Mouse (Mus musculus) olfactory bulb, adult 2 months (tissue): ENCODE results near the gene Rbks. TPM values are rescaled to one million over a fixed set of nuclear protein-coding genes. Genes with fewer than 3 reads are reported as not detected.
"Not testable (repeated sequence)": the region's sequence is repeated elsewhere in the genome, so short reads cannot be mapped to it uniquely, and the experiment has no call there.

Experiments
- H3K27ac ChIP-seq: fragments of 200-500 bp; 2 replicates; pipeline ENCODE4 v1.5.1; 2012; ENCODE audit warnings: low read depth, low read length; ENCODE audit not compliant: insufficient read depth
- H3K4me1 ChIP-seq: fragments of 200-500 bp; 2 replicates; pipeline ENCODE4 v1.6.1; 2012; ENCODE audit warnings: low read length; ENCODE audit not compliant: control insufficient read depth, insufficient read depth
- H3K4me3 ChIP-seq: fragments of 200-500 bp; 2 replicates; pipeline ENCODE4 v1.5.1; 2012; ENCODE audit warnings: mild to moderate bottlenecking, low read depth, low read length, moderate library complexity; ENCODE audit not compliant: insufficient read depth
- CTCF ChIP-seq: fragments of 200-500 bp; IDR thresholded peaks from 2 replicates; pipeline ENCODE4 v1.5.1; 2012; ENCODE audit warnings: low read depth, mild to moderate bottlenecking, low read length, moderate library complexity; ENCODE audit not compliant: insufficient read depth
- POLR2A ChIP-seq: fragments of 200-500 bp; IDR thresholded peaks from 2 replicates; pipeline ENCODE4 v1.6.1; 2012; ENCODE audit warnings: mild to moderate bottlenecking, low read depth, low read length, moderate library complexity; ENCODE audit not compliant: insufficient read depth
- WGBS: fragments of 180-500 bp; shearing (Covaris S2); methylation state at CpG from one replicate; pipeline ENCODE4 v1.1.7; 2018; 5-methylcytosine and 5-hydroxymethylcytosine counted together
- polyA plus RNA-seq: library from polyadenylated mRNA; stranded (reverse); fragments of >200 nt; gene quantifications from 2 replicates; pipeline ENCODE4 v1.2.4, GENCODE M21; 2012; ENCODE audit warnings: low replicate concordance; ENCODE audit not compliant: missing spikeins, insufficient read depth, insufficient read length

The Rbks gene
- polyA plus RNA-seq, 1 experiment: not detected

GRCm38 (mm10) chr5:31597430-31597944 is 99.9 kb downstream of the Rbks start:
- no peak for TF ChIP-seq POLR2A
- TF ChIP-seq CTCF: no peak
- 46% methylated on average over 6 of the region's 6 CpGs for WGBS
- Histone ChIP-seq H3K4me1 (peaks cover 16% of the 10 kb centered on the region), H3K4me3 (no peak overlapping the region), H3K27ac (peak overlapping the region; percentile 83; the same call in 1 of the 2 replicates)

DNA sequence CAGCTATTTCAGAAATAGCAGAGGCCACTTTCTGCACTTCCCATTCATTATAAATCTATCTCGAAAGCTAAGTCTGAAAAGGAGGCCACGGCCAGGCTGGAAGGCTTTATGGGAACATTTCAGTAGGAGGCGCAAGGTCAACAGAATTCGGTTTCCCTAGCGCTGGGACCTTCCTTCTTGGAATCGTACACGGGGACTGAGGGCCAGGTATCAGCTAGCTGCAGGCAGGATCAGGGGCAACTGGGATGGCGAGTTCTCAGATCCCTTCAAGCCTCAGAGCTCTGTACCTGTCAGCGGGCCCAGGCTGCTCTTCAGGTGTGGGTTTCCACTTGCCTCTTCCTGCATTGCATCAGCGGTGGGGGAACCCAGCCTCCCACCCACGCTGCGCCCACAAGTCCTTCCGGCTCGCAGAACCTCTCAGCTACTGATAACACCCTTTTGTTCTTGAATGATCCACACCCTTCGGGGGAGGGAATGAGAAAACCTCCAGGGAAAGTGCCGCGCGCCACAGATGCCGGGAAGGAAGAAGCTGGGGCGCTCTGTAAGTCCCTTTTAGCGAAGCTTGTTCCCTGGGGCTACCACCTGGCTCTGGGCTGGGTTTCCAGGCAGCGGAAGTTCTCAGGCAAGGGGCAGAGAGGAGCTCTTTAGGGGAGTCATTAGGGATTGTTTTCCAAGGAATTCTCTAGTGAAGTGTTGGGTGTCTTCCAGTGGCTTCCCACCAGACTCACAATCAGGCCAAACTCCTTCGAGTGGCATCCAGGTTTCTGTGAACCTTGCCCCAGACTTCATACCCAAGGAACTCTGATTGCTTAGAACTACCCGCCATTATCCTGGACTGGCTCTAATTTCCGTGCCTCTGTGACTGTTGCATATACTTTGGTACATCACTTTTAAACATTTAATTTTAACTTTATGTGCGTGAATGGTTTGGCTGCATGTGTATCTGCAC is 100.7 kb downstream of the Rbks start, which contains the start of gene Mrpl33:
Gene Mrpl33 (plus strand): TSS at position 455 of the 949 bp plus-strand sequence.
- H3K4me3 ChIP-seq: peak within 1 kb of the TSS; percentile 33
- TF ChIP-seq CTCF: no peak
- no peak for TF ChIP-seq POLR2A
- H3K27ac ChIP-seq: peak within 1 kb of the TSS; percentile 83
- peaks cover 13% of the 10 kb centered on the region for H3K4me1 ChIP-seq
- WGBS: 10% methylated on average over 26 of the region's 26 CpGs

GRCm38 (mm10) chr5:31595868-31596267 is 101.6 kb downstream of the Rbks start:
- TF ChIP-seq CTCF (no peak), POLR2A (no peak)
- Histone ChIP-seq H3K4me3 (no peak overlapping the region), H3K27ac (peak overlapping the region; percentile 83; the same call in 1 of the 2 replicates), H3K4me1 (peaks cover 14% of the 10 kb centered on the region)
- 69% methylated on average over 4 of the region's 4 CpGs for WGBS

GRCm38 (mm10) chr5:31591122-31591521 is 106.3 kb downstream of the Rbks start:
- Histone ChIP-seq H3K4me1 (peaks cover 22% of the 10 kb centered on the region), H3K27ac (no peak overlapping the region; the same call in 1 of the 2 replicates), H3K4me3 (no peak overlapping the region)
- WGBS: 91% methylated on average over 7 of the region's 7 CpGs
- TF ChIP-seq CTCF (no peak), POLR2A (no peak)

GRCm38 (mm10) chr5:31589711-31590319 is 107.6 kb downstream of the Rbks start:
- no peak overlapping the region for H3K4me3 ChIP-seq
- 27% methylated on average over 14 of the region's 14 CpGs for WGBS
- H3K27ac ChIP-seq: peak overlapping the region; percentile 77
- TF ChIP-seq CTCF (no peak), POLR2A (no peak)
- H3K4me1 ChIP-seq: peaks cover 17% of the 10 kb centered on the region

DNA sequence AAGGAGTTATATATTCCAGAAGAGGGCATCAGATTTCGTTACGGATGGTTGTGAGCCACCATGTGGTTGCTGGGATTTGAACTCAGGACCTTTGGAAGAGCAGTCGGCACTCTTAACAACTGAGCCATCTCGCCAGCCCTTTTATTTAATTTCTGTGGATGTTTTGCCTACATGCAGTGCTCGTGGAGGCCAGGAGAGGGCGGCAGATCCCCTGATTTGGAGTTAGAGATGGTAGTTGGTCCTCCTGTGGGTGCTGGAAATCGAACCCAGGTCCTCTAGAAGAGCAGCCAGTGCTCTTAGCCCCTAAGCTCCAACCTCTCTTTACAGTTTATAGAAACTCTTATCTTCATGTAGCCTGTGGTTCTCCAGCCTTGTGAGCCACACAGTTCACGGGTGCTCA is 108.8 kb downstream of the Rbks start:
- 85% methylated on average over 8 of the region's 8 CpGs for WGBS

DNA sequence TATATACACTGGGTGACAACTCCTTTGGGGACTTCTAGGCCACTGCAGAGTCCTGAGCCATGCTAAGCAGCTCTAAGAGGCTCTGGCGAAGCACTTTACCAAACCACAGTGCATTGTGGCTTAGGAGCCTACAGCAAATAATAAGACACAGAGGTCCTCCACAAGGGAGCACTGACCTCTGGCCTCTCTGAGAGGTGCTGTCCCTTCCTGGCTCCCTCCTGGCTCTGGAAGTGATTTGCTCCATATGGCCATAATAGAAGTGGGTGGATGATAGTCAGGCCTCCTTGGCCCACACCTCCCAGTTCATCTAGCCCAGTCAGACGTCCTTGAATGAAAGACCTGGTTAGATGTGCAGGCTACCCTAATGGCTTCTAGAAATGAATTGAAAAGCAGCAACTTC is 109.4 kb downstream of the Rbks start:
- Histone ChIP-seq H3K4me1 (peaks cover 18% of the 10 kb centered on the region), H3K4me3 (no peak overlapping the region), H3K27ac (no peak overlapping the region)
- WGBS: 89% methylated on average over 2 of the region's 2 CpGs
- no peak for TF ChIP-seq POLR2A
- TF ChIP-seq CTCF: no peak

More for the DNA sequence above, 108.8 kb downstream of the Rbks start:
- peaks cover 17% of the 10 kb centered on the region for H3K4me1 ChIP-seq
- not testable (repeated sequence) for H3K4me3 ChIP-seq
- H3K27ac ChIP-seq: peak overlapping the region; percentile 27; the same call in 1 of the 2 replicates

DNA sequence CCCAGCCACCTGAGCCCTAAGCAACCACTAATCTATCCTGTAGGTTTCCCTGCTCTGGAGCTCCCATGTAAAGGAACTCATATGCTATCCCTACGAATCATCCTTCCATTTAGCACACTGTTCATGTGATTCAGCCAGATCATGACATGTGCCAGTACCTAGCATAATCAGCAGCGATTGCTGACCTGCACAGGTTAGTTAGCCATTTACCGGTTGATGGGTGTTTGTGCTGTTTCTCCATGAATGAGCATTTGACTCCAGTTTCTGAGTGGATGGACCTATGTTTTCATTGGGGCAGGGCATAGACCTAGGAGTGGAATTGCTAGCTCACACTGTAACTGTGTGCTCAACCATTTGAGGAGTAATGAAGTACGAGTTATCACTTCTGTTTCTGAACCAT is 111.9 kb downstream of the Rbks start:
- WGBS: 97% methylated on average over 4 of the region's 4 CpGs
- TF ChIP-seq POLR2A: no peak
- TF ChIP-seq CTCF: no peak
- Histone ChIP-seq H3K4me1 (peaks cover 18% of the 10 kb centered on the region), H3K27ac (no peak overlapping the region), H3K4me3 (no peak overlapping the region)

DNA sequence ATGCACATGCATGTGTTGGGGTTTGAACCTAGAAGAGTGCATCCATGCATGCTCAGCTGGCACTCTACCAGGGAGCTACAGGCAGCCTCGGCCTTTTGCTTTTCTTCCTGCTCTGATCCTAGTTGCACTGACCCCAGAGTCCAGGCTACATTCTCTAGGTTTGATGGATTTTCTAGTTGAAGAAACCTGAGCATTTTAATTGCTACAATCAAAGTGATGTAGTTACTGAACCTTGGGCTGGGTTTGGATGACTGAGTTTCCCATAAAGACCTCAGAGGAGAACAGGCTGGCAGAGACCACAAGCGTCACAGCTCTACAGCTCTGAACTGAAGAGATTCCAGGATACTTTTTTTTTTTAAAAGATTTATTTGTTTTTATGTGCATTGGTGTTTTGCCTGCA is 114.2 kb downstream of the Rbks start:
- TF ChIP-seq CTCF (no peak), POLR2A (no peak)
- Histone ChIP-seq H3K27ac (no peak overlapping the region), H3K4me1 (peaks cover 5% of the 10 kb centered on the region; the same call in 1 of the 2 replicates), H3K4me3 (no peak overlapping the region)
- 72% methylated on average over 2 of the region's 2 CpGs for WGBS
